Mouse (Mus musculus) cerebellum, postnatal 14 days (tissue): ENCODE measurements around the gene Slc27a5.

Source experiments
- DNase-seq, 2 experiments: peaks; one replicate each; pipeline ENCODE4 v3.0.0; 2021; ENCODE audit warnings: mixed read lengths in 2 of 2

Slc27a5 gene

GRCm38 (mm10) chr7:12998053-12998452 lies at the start of gene Slc27a5:
TSS of gene Slc27a5 (minus strand) at chr7:12998192.
- no peak for DNase-seq

- DNase-seq = peak; percentile 65 to 71
Observed at GRCm38 (mm10) chr7:13046084-13046483, 48.1 kb upstream of the Slc27a5 start.

GRCm38 (mm10) chr7:13044254-13044625 lies 46.2 kb upstream of the Slc27a5 start:
- DNase-seq = no peak

- peak; percentile 86 to 90 for DNase-seq
Observed at GRCm38 (mm10) chr7:13043445-13044253, 45.7 kb upstream of the Slc27a5 start.

GRCm38 (mm10) chr7:13043120-13043444 lies 45.1 kb upstream of the Slc27a5 start:
- DNase-seq = no peak

GRCm38 (mm10) chr7:13042511-13042910 lies 44.5 kb upstream of the Slc27a5 start:
- DNase-seq = no peak

- DNase-seq = no peak
Observed at GRCm38 (mm10) chr7:13041256-13041655, 43.3 kb upstream of the Slc27a5 start.

DNA sequence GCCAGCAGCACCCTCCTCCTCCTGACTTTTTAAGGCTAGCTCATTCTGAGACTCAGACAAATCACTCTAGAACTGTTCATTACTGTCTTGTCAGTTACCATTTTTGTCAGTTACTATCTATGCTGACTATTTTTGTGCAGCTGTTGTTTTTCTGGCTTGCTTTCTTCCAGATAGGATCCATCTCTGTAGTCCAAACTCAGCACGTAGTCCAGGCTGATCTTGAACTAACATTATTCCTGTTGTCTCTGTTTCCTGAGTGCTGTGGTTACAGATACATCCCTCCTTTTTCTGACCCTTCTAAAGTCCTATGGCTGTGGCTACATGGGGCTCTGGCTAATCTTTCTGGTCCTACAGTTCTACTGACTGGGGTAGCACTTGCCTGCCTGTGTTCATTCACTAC lies 41.2 kb upstream of the Slc27a5 start:
- peak in 1 of 2 experiments; percentile 11 for DNase-seq

GRCm38 (mm10) chr7:13038621-13039169 lies 40.7 kb upstream of the Slc27a5 start:
- DNase-seq = peak; percentile 41 to 71

- peak; percentile 100 for DNase-seq
Observed at GRCm38 (mm10) chr7:13037901-13038555, 40.0 kb upstream of the Slc27a5 start, which contains the start of gene Ube2m. TSS of gene Ube2m (minus strand) at chr7:13038275.

DNA sequence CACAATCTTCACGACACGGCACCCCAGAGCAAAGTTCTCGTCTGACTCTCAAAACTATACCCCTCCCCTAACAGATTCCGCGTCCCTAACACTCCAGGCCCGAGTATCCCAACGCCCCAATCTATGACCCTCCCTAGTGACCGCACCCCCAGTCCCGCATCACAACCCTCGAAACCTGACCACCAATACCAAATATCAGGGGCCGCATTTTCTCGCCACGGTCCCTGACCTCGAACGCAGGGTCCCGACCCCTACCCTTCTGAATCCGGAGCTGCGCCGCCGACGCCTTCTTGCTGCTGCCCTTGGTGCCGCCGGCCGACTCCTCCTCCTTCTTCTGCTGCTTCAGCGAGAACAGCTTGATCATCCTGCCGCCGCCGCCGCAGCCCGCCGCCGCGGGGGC lies 39.4 kb upstream of the Slc27a5 start:
- no peak for DNase-seq

DNA sequence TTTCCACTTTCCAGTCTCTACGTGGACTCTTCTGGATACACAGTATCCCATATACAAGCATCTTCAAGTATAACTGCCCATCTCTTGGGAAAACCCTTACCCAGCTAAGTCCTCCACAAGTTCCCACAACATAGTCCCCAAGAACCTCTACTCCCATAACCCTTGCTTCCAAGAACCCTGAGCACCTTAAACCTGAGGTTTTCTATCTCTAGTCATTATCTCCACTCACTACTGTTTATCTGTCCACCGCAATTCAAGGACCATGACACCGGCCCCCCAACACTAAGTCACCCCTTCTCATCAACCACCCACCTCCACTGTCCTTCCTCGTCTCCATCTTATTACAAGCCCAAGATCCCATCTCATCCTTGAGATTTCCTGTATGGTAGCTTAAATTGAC lies 38.8 kb upstream of the Slc27a5 start:
- DNase-seq = peak in 1 of 2 experiments; percentile 11

GRCm38 (mm10) chr7:13035211-13035855 lies 37.3 kb upstream of the Slc27a5 start:
- peak; percentile 55 to 68 for DNase-seq

GRCm38 (mm10) chr7:13034148-13034977 lies 36.4 kb upstream of the Slc27a5 start, which contains the start of gene Chmp2a:
TSS of gene Chmp2a (minus strand) at chr7:13034807.
- peak; percentile 99 for DNase-seq

- DNase-seq = peak; percentile 26 to 43
Observed at GRCm38 (mm10) chr7:13033451-13034147, 35.6 kb upstream of the Slc27a5 start.

DNA sequence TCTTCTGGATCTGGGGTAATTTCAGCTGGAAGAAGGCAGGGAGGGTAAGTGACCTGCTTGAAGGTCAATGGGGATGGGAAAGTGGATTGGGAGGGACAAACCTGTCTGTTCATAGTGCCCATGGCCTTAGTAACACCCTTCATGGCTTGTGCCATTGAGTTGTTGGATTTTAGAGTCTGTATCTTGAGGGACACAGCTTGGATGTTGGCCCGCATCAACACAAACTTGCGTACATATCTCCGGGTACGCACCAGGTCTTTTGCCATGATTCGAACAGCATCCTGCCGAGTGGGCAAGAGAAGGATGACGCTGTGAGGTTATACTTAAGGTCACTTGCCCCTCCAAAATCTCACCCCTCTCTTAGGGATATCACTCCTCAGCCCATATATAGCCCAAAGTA lies 34.5 kb upstream of the Slc27a5 start:
- DNase-seq = peak in 1 of 2 experiments; percentile 6

- DNase-seq = no peak
Observed at GRCm38 (mm10) chr7:13031983-13032382, 34.0 kb upstream of the Slc27a5 start.

GRCm38 (mm10) chr7:13031069-13031468 lies 33.1 kb upstream of the Slc27a5 start:
- peak; percentile 43 to 59 for DNase-seq

GRCm38 (mm10) chr7:13028986-13029385 lies 31.0 kb upstream of the Slc27a5 start:
- no peak for DNase-seq

GRCm38 (mm10) chr7:13025511-13026112 lies 27.6 kb upstream of the Slc27a5 start:
- no peak for DNase-seq

DNA sequence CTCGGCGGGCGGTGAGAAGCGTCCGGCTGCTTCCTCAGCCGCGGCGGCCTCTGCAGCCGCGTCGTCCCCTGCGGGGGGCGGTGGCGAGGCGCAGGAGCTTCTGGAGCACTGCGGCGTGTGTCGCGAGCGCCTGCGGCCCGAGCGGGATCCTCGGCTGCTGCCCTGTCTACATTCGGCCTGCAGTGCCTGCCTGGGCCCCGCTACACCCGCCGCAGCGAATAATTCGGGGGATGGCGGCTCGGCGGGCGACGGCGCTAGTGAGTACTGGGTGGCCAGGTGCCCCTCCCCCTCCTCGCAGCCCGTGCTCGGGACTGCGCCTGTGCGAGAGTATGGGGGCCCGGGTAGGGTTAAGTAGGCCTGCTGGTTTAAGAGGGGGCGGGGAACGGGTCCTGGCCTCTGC lies 26.8 kb upstream of the Slc27a5 start:
- peak; percentile 92 to 94 for DNase-seq
